Mouse (Mus musculus) bone marrow, adult 2 months (tissue): ENCODE results near the gene C1d.

Source experiments
- CTCF ChIP-seq: fragments of 200-500 bp; IDR thresholded peaks from 2 replicates; pipeline ENCODE4 v1.5.1; 2011; ENCODE audit warnings: low read length, control low read depth; ENCODE audit not compliant: control insufficient read depth, insufficient read depth
- POLR2A ChIP-seq: fragments of 200-500 bp; IDR thresholded peaks from 2 replicates; pipeline ENCODE4 v1.6.1; 2011; ENCODE audit warnings: low read depth, mild to moderate bottlenecking, control low read depth, low read length, borderline replicate concordance; ENCODE audit not compliant: control insufficient read depth

DNA sequence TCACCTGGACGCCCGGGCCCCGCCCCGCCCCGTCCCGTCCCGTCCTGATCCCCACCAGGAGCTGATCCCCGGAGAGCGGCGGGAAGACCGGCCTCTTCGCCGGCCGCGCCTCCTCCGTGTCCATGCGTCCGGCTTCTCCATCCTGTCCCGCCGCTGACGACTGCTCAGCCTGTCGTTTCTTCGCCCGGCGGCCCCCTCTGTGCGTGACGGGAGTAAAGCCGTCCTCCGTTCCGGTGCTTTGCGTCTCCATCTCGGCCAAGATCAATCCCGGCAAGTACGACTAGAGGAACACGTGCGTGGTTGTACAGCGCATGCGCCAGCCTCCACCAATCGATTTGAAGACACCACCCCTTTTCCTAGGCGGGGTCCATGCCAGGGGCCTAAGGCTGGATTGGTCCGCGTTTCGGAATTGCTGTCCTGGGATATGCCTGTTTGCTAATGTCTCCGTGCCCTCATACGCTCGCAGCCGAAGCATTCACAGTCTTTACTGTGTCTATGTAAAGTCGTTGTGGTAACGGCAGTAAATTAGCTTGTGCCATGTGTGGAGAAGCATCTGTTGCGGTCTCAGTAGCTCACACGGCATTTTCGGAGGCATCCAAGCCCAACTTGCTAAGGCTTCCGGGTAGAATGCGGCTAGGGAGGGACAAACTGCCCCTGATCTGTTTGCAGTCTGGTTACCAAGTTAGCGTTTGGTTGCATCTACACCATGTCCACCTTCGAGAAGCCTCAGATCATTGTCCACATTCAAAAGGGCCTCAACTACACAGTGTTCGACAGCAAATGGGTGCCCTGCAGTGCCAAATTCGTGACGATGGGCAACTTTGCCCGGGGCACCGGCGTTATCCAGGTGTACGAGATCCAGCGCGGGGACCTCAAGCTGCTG, 45.9 kb upstream of the C1d start, which contains the start of gene Pno1:
- TF ChIP-seq CTCF (no peak), POLR2A (peak; percentile 62; the same call in 1 of the 2 replicates)
